Mouse (Mus musculus): ENCODE measurements around the gene Sh3kbp1. TPM values are rescaled to one million over a fixed set of nuclear protein-coding genes. Genes with fewer than 3 reads are reported as not detected.
"Not testable (repeated sequence)": the region's sequence is repeated elsewhere in the genome, so short reads cannot be mapped to it uniquely, and the experiment has no call there.

Gene Sh3kbp1
- polyA plus RNA-seq (2015; fragmentation: Nextera tagmentation; extraction: Ambion mirVana), result 25.5 and 31.6 TPM in 2 replicates

GRCm38 (mm10) chrX:159626907-159627587 is at the start of gene Sh3kbp1:
Gene Sh3kbp1, plus strand, starts transcription at chrX:159627272.
- H3K4me2 ChIP-seq (replicated peaks), result peak within 1 kb of the TSS; percentile 71
- WGBS, result 13% methylated on average over 60 of the region's 60 CpGs

DNA sequence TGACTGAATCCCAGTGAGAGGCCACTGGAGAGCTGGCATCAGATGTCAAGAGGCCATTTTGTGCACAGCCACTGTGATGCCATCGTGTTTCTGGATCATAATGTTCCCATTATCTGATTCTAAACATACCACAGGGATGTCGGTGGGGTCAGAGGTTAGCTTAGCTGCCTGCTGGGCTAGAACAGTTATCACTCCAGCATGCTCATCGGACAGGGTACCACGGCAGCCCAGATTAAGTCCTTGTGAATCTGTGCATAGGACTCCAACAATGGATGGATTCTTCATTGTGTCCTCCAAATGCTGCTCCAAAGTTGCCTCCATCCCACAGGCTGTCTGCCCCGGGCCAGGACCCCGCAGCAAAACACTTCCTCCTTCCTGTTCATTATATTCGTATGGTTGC is 42.3 kb upstream of the Sh3kbp1 start:
- not testable (repeated sequence) for H3K4me1 ChIP-seq (replicated peaks); H3K4me3 ChIP-seq (replicated peaks); H3K9me3 ChIP-seq; H3K27me3 ChIP-seq (replicated peaks); H3K9ac ChIP-seq; H3K27ac ChIP-seq; ATAC-seq; H3K4me2 ChIP-seq (replicated peaks); H3K36me3 ChIP-seq
- 89% methylated on average over 7 of the region's 7 CpGs for WGBS

More at GRCm38 (mm10) chrX:159626907-159627587, at the start of gene Sh3kbp1:
- Histone ChIP-seq H3K4me1 (replicated peaks) (no peaks in the 10 kb centered on the region), H3K27me3 (replicated peaks) (no peaks in the 10 kb centered on the region), H3K36me3 (no peaks in the 10 kb centered on the region), H3K27ac (peak within 1 kb of the TSS; percentile 82), H3K4me3 (replicated peaks) (peak within 1 kb of the TSS; percentile 58), H3K9me3 (no peaks in the 10 kb centered on the region), H3K9ac (peak within 1 kb of the TSS; percentile 50)
- ATAC-seq, result peak; percentile 94

- no peaks in the 10 kb centered on the region for H3K36me3 ChIP-seq
- no peaks in the 10 kb centered on the region for H3K27me3 ChIP-seq (replicated peaks)
- no peak overlapping the region for H3K4me3 ChIP-seq (replicated peaks)
- H3K4me2 ChIP-seq (replicated peaks), result no peak overlapping the region
- H3K27ac ChIP-seq, result no peak overlapping the region
- ATAC-seq, result no peak
- 87% methylated on average over 1 of the region's 1 CpGs for WGBS
- no peak overlapping the region for H3K9ac ChIP-seq
- H3K4me1 ChIP-seq (replicated peaks), result no peaks in the 10 kb centered on the region
- no peaks in the 10 kb centered on the region for H3K9me3 ChIP-seq
Observed at GRCm38 (mm10) chrX:159591633-159592032, 35.4 kb upstream of the Sh3kbp1 start.

- WGBS, result 57% methylated on average over 1 of the region's 1 CpGs
- Histone ChIP-seq H3K27ac (no peak overlapping the region), H3K9ac (no peak overlapping the region), H3K9me3 (no peaks in the 10 kb centered on the region), H3K4me3 (replicated peaks) (no peak overlapping the region), H3K4me1 (replicated peaks) (no peaks in the 10 kb centered on the region), H3K27me3 (replicated peaks) (no peaks in the 10 kb centered on the region), H3K36me3 (no peaks in the 10 kb centered on the region), H3K4me2 (replicated peaks) (no peak overlapping the region)
- no peak for ATAC-seq
Observed at GRCm38 (mm10) chrX:159597502-159597901, 29.6 kb upstream of the Sh3kbp1 start.

DNA sequence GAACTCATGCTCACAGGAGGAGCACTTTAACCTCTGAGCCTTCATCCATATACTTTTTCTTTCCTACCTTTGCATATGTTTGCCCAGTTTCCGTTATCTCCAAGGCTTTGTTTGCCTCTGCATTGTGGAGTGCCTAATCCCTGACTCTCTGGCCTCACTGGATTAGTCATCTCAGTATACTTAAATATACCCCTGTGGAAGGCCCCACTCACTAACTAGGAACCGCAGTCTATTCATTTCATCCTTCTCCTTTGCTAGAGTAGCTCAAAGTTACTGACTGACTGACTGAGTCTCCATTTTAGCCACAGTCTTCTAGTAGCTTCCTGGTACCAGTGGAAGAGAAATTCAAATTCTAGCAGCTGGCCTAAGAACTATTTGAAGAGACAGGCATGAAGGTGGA is 22.2 kb upstream of the Sh3kbp1 start:
- H3K4me1 ChIP-seq (replicated peaks), result no peaks in the 10 kb centered on the region
- no peak for ATAC-seq
- H3K27ac ChIP-seq, result no peak overlapping the region
- no peaks in the 10 kb centered on the region for H3K27me3 ChIP-seq (replicated peaks)
- H3K9me3 ChIP-seq, result no peaks in the 10 kb centered on the region
- no peaks in the 10 kb centered on the region for H3K36me3 ChIP-seq
- no peak overlapping the region for H3K4me3 ChIP-seq (replicated peaks)
- H3K4me2 ChIP-seq (replicated peaks), result no peak overlapping the region
- WGBS, result 65% methylated on average over 2 of the region's 2 CpGs
- H3K9ac ChIP-seq, result no peak overlapping the region

DNA sequence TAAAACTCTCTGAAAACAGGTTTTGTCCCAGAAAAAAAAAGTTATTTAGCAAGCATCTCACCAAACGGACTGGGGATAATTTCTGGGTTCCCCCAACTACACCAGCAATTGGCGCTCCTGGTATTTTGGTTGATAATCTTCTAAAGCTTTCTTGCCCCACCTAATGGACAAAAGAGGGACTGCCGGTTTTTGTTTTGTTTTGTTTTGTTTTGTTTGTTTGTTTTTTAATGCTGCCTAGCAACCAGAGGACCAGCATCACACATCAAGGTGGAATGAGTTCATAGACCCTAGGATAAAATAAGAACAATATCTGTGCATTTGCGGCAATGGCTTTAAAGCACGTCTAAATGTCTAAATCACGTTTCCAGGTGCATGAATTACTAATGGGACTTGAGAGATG is 20.1 kb upstream of the Sh3kbp1 start:
- Histone ChIP-seq H3K9ac (no peak overlapping the region), H3K4me1 (replicated peaks) (no peaks in the 10 kb centered on the region), H3K4me2 (replicated peaks) (no peak overlapping the region), H3K36me3 (no peaks in the 10 kb centered on the region), H3K27me3 (replicated peaks) (no peaks in the 10 kb centered on the region), H3K4me3 (replicated peaks) (no peak overlapping the region), H3K27ac (no peak overlapping the region), H3K9me3 (no peaks in the 10 kb centered on the region)
- WGBS, result 56% methylated on average over 6 of the region's 6 CpGs
- no peak for ATAC-seq

DNA sequence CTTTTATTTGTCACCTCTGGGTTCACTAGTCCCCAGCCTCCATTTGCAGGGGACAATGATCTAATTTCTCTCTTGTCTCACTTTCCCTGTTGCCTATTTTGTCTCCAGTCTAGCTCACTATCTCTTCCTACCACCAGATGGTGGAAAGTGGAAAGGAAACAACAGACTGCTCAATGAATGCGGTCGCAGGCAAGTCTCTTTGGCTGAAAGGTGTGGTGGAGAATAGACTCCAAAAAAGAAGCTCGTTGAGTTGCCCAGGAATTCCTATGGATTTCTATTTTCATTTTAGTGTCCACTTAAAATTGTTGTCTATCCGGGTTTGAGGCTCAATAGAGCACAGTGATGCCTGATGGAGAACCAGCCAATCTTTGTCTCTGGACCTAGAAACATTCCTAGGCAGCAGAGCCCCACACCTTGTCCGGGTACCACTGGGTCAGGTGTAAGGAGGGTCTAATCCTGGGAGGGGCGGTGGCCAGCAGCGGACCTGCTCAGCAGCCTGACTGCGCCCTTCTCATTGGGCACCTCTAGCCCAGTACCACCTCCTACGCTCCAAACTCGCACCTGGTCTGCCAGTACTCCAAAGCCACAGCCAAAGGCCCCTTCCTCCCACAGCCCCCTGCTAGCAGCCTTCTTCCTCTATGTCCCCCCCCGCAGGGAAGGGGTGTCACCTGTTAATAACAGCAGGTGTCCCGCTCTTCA is 715 bp upstream of the Sh3kbp1 start:
- Histone ChIP-seq H3K4me3 (replicated peaks) (peak overlapping the region; percentile 58), H3K36me3 (no peaks in the 10 kb centered on the region), H3K9me3 (no peaks in the 10 kb centered on the region), H3K4me1 (replicated peaks) (no peaks in the 10 kb centered on the region), H3K4me2 (replicated peaks) (peak overlapping the region; percentile 71), H3K27me3 (replicated peaks) (no peaks in the 10 kb centered on the region), H3K9ac (no peak overlapping the region), H3K27ac (no peak overlapping the region)
- peak; percentile 46 for ATAC-seq
- 23% methylated on average over 12 of the region's 12 CpGs for WGBS

GRCm38 (mm10) chrX:159627588-159628566 is 805 bp downstream of the Sh3kbp1 start:
- Histone ChIP-seq H3K4me2 (replicated peaks) (peak overlapping the region; percentile 71), H3K4me3 (replicated peaks) (peak overlapping the region; percentile 58), H3K9ac (peak overlapping the region; percentile 50), H3K27ac (peak overlapping the region; percentile 82), H3K4me1 (replicated peaks) (no peaks in the 10 kb centered on the region), H3K36me3 (no peaks in the 10 kb centered on the region), H3K27me3 (replicated peaks) (no peaks in the 10 kb centered on the region), H3K9me3 (no peaks in the 10 kb centered on the region)
- ATAC-seq, result peak; percentile 75
- 17% methylated on average over 49 of the region's 56 CpGs for WGBS

- Histone ChIP-seq H3K9ac (no peak overlapping the region), H3K27ac (no peak overlapping the region)
- WGBS, result 33% methylated on average over 4 of the region's 4 CpGs
Observed at GRCm38 (mm10) chrX:159628629-159629028, 1.6 kb downstream of the Sh3kbp1 start.

GRCm38 (mm10) chrX:159629203-159629602 is 2.1 kb downstream of the Sh3kbp1 start:
- Histone ChIP-seq H3K9ac (no peak overlapping the region), H3K9me3 (no peaks in the 10 kb centered on the region), H3K4me3 (replicated peaks) (no peak overlapping the region; the same call in 1 of the 2 replicates), H3K27ac (no peak overlapping the region), H3K4me2 (replicated peaks) (peak overlapping the region; percentile 71), H3K36me3 (no peaks in the 10 kb centered on the region), H3K4me1 (replicated peaks) (no peaks in the 10 kb centered on the region), H3K27me3 (replicated peaks) (no peaks in the 10 kb centered on the region)
- ATAC-seq, result no peak
- WGBS, result 32% methylated on average over 2 of the region's 2 CpGs

More at GRCm38 (mm10) chrX:159628629-159629028, 1.6 kb downstream of the Sh3kbp1 start:
- ATAC-seq, result no peak
- no peaks in the 10 kb centered on the region for H3K27me3 ChIP-seq (replicated peaks)
- no peaks in the 10 kb centered on the region for H3K36me3 ChIP-seq
- peak overlapping the region; percentile 71 for H3K4me2 ChIP-seq (replicated peaks)
- no peaks in the 10 kb centered on the region for H3K4me1 ChIP-seq (replicated peaks)
- peak overlapping the region; percentile 58; the same call in 1 of the 2 replicates for H3K4me3 ChIP-seq (replicated peaks)
- H3K9me3 ChIP-seq, result no peaks in the 10 kb centered on the region

GRCm38 (mm10) chrX:159638500-159639227 is 11.6 kb downstream of the Sh3kbp1 start:
- H3K9ac ChIP-seq, result no peak overlapping the region
- no peaks in the 10 kb centered on the region for H3K36me3 ChIP-seq
- H3K4me1 ChIP-seq (replicated peaks), result no peaks in the 10 kb centered on the region
- 81% methylated on average over 4 of the region's 4 CpGs for WGBS
- H3K9me3 ChIP-seq, result no peaks in the 10 kb centered on the region
- no peak overlapping the region for H3K4me3 ChIP-seq (replicated peaks)
- ATAC-seq, result no peak
- no peak overlapping the region for H3K4me2 ChIP-seq (replicated peaks)
- no peak overlapping the region for H3K27ac ChIP-seq
- H3K27me3 ChIP-seq (replicated peaks), result no peaks in the 10 kb centered on the region

Data from intestine, embryonic 15.5 days (tissue).